Mouse (Mus musculus): ENCODE measurements around the gene Trim26.
"Not testable (repeated sequence)": the region's sequence is repeated elsewhere in the genome, so short reads cannot be mapped to it uniquely, and the experiment has no call there.

The Trim26 gene

GRCm38 (mm10) chr17:36849992-36850391 is 13.1 kb downstream of the Trim26 start:
- DNase-seq (ENCODE audit: extremely low read depth, insufficient read length, low spot score) = no peak

- DNase-seq (ENCODE audit: extremely low read depth, insufficient read length, low spot score) = no peak
Observed at GRCm38 (mm10) chr17:36851200-36851599, 14.3 kb downstream of the Trim26 start.

GRCm38 (mm10) chr17:36851627-36852026 is 14.7 kb downstream of the Trim26 start:
- no peak for DNase-seq (ENCODE audit: extremely low read depth, insufficient read length, low spot score)

DNA sequence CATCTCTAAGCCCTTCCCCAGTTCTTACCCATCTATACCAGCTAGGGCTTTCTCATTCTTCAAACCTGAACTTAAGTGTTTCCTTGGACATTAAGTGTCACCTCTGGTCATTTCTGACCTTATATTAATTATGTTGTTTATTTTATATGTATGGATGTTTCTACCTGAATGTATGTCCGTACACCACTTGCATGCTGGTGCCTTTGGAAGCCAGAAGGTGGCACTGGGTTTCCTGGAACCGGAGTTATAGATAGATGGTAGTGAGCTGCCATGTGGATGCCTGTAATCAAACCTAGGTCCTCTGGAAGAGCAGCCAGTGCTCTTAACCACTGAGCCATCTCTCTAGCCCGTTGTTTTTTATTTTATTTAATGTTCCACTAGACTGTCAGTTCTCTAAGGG is 18.6 kb downstream of the Trim26 start:
- no peak for DNase-seq (ENCODE audit: extremely low read depth, insufficient read length, low spot score)

- no peak for DNase-seq (ENCODE audit: extremely low read depth, insufficient read length, low spot score)
Observed at GRCm38 (mm10) chr17:36856236-36856635, 19.3 kb downstream of the Trim26 start.

DNA sequence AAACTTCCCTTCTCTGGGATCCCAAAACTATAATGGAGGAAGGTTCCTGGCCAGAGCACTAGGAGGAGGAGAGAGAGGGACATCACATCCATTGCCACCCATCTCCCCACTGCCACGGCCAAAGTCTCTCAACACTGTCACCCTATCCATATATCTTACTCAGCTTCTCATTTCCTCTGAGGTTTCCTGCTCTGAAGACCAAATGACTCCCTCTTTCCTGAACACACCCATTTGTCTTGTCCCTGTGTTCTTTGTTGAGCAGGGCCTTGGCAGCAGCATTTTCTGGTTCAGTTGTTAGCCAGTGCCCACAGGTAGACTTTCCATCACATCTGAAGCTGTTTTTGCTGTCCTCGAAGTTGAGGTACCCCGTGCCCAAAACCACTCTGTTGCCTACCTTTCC is 21.2 kb downstream of the Trim26 start:
- DNase-seq (ENCODE audit: extremely low read depth, insufficient read length, low spot score) = no peak

DNA sequence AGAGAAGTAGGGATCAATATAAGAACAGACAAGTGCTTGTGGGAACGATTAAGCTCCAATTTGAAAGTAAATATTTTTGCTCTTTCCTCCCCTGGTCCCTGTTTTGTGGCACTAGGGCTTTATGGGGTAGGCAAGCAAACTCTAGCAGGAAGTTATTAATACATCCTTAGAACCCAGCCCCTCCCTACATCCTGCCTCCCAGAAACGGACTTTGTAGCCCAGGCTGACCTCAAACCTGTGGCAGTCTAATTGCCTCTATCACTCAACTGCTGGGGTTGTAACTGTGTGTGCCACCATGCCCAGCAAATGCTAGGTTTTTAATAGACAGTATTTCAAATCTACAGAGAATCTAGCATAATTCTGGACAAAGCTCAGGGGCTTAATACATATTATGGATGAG is 24.7 kb downstream of the Trim26 start:
- no peak for DNase-seq (ENCODE audit: extremely low read depth, insufficient read length, low spot score)

GRCm38 (mm10) chr17:36866719-36867527 is 30.0 kb downstream of the Trim26 start, which contains the start of gene Trim15:
Trim15 (minus strand) TSS chr17:36867210.
- no peak for DNase-seq (ENCODE audit: extremely low read depth, insufficient read length, low spot score)

- DNase-seq (ENCODE audit: extremely low read depth, insufficient read length, low spot score) = no peak
Observed at GRCm38 (mm10) chr17:36868836-36869235, 31.9 kb downstream of the Trim26 start.

DNA sequence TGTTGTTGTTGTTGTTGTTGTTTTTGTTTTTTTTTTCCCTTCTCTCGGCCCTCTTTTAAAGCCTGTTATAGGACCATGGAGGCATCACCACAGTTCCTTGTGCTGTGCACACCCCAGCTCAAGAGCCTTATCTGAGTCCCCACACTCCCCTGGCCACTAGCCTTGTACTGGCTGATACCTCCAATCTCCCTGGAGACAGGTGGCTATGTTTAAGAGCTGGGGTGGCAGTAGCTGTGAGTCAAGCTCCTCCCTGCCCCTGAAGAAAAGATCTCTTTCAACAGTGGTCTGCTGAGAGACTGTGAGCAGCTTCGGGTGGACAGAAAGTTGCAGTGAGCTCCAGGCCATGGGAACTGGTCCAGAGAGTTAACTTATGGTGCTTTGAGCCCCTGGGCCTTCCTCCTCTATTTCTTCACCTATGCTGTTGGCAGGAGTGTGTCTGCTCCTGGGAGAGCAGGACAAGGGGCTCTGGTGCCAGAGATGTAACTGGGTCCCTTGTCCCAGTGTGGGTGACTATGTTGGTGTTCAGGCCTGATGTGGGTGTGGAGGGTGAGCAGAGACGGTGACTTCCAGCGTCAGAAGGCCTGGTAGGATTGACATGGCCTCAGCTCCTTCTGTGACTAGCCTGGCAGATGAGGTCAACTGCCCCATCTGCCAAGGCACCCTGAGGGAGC is 32.5 kb downstream of the Trim26 start, which contains the start of gene Trim10:
Gene Trim10, plus strand, starts transcription at position 291 of the 671 bp plus-strand sequence.
- DNase-seq (ENCODE audit: extremely low read depth, insufficient read length, low spot score) = no peak

DNA sequence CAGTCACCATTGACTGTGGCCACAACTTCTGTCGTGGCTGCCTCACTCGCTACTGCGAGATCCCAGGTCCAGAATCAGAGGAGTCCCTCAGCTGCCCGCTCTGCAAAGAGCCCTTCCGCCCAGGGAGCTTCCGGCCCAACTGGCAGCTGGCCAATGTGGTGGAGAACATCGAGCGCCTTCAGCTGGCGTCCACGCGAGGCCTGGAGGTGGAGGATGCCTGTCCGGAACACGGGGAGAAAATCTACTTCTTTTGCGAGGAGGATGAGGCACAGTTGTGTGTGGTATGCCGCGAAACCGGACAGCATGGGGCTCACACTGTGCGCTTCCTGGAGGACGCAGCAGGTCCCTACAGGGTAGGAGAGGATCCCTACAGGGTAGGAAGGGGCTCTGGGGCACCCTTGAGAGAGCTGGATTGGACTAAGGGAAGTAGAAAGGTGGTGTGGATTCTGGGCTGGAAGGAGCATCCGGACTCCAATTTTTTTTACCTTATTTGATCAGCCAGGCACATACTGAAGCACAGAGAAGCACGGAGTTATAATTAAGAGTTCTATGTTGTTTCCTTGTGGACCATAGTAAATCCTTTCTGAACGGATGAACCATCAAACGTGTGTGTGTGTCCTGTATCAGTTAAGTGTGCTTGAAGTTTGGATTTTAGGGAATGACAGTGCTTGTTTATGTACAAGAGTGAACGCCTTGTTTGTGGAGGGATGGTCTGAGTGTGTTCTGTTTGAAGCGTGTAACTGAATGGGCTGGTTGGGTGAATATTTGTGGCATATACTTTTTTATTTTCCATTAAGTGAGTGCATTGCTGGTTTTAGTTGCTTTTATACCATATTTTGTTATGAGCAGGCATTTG is 33.2 kb downstream of the Trim26 start:
- no peak for DNase-seq (ENCODE audit: extremely low read depth, insufficient read length, low spot score)

GRCm38 (mm10) chr17:36874636-36875035 is 37.7 kb downstream of the Trim26 start:
- no peak for DNase-seq (ENCODE audit: extremely low read depth, insufficient read length, low spot score)

DNA sequence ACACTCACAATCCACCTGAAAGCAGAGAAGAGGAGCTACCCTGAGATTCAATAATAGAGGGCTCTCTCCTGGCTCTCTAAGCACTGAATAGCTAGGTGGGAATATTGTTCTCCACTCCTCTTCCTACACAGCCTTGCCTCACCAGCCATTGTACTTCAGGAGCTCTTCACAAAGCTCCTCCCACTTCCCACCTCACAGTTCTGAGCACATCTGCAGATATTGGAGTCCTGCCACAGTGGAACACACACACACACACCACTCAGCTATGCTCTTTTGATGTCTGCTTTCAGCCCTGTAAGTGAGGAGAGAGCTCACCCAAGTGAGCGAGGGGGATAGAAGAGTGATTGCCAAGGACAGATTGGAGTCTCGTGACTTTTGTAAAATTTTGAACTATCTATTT is 46.4 kb downstream of the Trim26 start:
- no peak for DNase-seq (ENCODE audit: extremely low read depth, insufficient read length, low spot score)

- no peak for DNase-seq (ENCODE audit: extremely low read depth, insufficient read length, low spot score)
Observed at GRCm38 (mm10) chr17:36885132-36885790, 48.3 kb downstream of the Trim26 start.

GRCm38 (mm10) chr17:36890073-36890903 is 53.4 kb downstream of the Trim26 start, which contains the start of gene Trim40:
Trim40 (minus strand) TSS chr17:36890123.
- DNase-seq (ENCODE audit: extremely low read depth, insufficient read length, low spot score) = no peak

GRCm38 (mm10) chr17:36891496-36891895 is 54.6 kb downstream of the Trim26 start:
- DNase-seq (ENCODE audit: extremely low read depth, insufficient read length, low spot score) = not testable (repeated sequence)

DNA sequence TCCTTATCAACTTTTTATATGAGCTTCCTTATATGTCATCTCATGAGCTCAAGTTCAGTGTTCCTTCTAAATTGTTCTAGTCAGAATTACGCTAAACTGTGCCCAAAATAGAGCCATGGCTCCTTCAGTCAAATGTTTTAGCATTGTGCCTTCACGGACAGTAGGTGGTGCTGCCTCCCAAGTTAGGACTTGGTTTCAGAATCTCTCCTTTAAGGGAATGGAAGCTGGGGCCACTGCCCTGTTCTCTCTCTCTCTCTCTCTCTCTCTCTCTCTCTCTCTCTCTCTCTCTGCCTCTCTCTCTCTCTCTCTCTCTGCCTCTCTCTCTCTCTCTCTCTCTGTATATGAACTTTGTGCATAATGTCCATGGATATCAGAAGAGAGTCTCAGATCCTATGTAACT is 55.4 kb downstream of the Trim26 start:
- no peak for DNase-seq (ENCODE audit: extremely low read depth, insufficient read length, low spot score)

- no peak for DNase-seq (ENCODE audit: extremely low read depth, insufficient read length, low spot score)
Observed at GRCm38 (mm10) chr17:36893387-36893786, 56.5 kb downstream of the Trim26 start.

DNA sequence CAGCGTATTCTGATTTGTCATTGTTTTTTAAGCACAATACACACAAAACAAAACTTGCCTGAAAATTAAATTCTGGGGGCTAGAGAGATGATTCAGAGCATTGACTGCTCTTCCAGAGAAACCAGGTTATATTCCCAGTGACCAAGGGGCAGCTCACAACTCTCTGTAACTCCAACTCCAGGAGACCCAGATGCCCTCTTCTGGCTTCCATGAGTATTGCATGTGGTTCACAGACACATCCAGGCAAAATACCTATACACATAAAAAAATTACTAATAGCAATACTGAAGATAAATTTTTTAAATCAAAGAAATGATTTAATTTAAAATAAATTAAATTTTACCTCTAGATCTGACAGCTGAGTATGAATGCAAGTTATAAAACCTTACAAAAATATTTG is 59.6 kb downstream of the Trim26 start:
- DNase-seq (ENCODE audit: extremely low read depth, insufficient read length, low spot score) = no peak

GRCm38 (mm10) chr17:36897065-36897464 is 60.1 kb downstream of the Trim26 start:
- DNase-seq (ENCODE audit: extremely low read depth, insufficient read length, low spot score) = no peak
